Mouse (Mus musculus): Measurements from ENCODE around the gene Glrp1.

- TF ChIP-seq CTCF (IDR thresholded peaks at IDR 0.05; ENCODE audit: low read depth) (no peak), EP300 (optimal IDR thresholded peaks at IDR 0.05) (no peak)
Observed at GRCm38 (mm10) chr1:88497407-88497806, 12.5 kb downstream of the Glrp1 start.
